Mouse (Mus musculus) heart, postnatal 25 days (tissue): ENCODE results near the gene Tmem43. TPM values are rescaled to one million over a fixed set of nuclear protein-coding genes. Genes with fewer than 3 reads are reported as not detected.

Experiments used
- DNase-seq: peaks from one replicate; pipeline ENCODE4 v3.0.0; 2022; ENCODE audit warnings: low spot score
- intact Hi-C: fragments of 180-260 bp; cut with DNase I; formaldehyde crosslinking; loops from one replicate; pipeline ENCODE4 v1.15.1; 2025
- total RNA-seq, 2 experiments: library from RNA; stranded (reverse); gene quantifications; 2 replicates each; pipeline ENCODE4 v1.2.3; 2021

The Tmem43 gene
- total RNA-seq, 2 experiments from 2014 or later: 23.5 to 26.0 TPM

GRCm38 (mm10) chr6:91528265-91528664, 54.8 kb downstream of the Tmem43 start:
- intact Hi-C loops: loop anchor here (5.0 kb wide), 1 partner anchor 159 kb away; no protein-coding TSS in a partner anchor
- peak; percentile 38 for DNase-seq

- no peak for DNase-seq
- intact Hi-C loops: no loop called here
Measured at GRCm38 (mm10) chr6:91530673-91531072, 57.2 kb downstream of the Tmem43 start.

GRCm38 (mm10) chr6:91531276-91531675, 57.8 kb downstream of the Tmem43 start:
- no peak for DNase-seq

GRCm38 (mm10) chr6:91532661-91533060, 59.2 kb downstream of the Tmem43 start:
- DNase-seq: no peak
- intact Hi-C loops: no loop called here

More at GRCm38 (mm10) chr6:91531276-91531675, 57.8 kb downstream of the Tmem43 start:
- intact Hi-C loops: no loop called here

GRCm38 (mm10) chr6:91533359-91533758, 59.9 kb downstream of the Tmem43 start:
- DNase-seq: no peak
- intact Hi-C loops: no loop called here

- no peak for DNase-seq
- intact Hi-C loops: no loop called here
Measured at GRCm38 (mm10) chr6:91533771-91534170, 60.3 kb downstream of the Tmem43 start.

- intact Hi-C loops: no loop called here
- DNase-seq: no peak
Measured at GRCm38 (mm10) chr6:91534268-91534667, 60.8 kb downstream of the Tmem43 start.

DNA sequence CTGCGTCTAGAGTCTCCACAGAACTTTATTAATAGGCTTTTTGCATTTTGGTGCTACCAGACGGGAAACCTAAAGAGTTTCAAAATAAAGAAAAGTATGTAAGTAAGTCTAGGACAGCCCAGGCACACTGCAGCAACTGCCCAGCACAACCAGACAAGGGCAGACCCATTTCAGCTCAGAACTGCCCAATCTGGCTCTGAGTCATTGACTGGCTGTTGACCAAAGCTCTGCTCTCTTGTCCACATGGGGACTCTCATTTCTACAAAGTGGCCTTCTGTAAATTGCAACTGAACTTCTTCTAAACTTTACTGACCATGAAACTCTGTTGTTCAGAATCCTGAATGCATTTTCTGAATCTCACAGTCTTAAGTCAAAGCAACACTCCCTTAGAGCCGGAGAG, 61.7 kb downstream of the Tmem43 start:
- no peak for DNase-seq
- intact Hi-C loops: no loop called here

DNA sequence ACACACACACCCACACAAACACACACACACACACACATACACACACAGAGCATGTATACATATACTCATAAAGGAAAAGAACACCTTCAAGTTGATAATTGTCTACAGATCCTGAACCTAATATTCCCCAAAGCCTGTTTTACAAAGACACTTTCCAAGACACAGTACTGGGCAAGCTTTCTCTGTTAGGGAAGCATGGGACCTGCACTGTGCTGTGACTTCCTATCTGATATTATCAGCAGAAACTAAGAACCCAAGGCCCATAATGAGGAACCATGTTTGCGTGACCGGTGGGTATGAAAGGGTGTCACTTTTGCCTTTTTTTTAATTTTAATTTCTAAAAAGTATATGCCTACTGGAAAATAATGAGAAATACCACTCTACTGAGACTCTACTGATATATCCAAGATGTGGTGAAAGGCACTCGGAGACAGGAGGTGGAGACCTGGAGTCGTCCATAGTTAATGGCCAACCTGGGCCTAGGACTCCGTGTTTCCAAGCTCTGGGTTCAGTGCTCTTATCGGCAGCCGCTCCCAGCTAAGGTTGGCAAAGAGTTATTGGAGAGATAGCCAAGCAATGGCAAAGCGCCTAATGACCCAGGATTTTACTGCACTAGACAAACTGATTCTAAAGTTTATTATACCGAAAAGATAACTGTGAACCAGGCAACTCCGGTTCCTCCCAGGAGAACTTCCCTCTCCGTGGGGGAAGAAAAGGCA, 62.7 kb downstream of the Tmem43 start:
- no peak for DNase-seq
- intact Hi-C loops: no loop called here

Other genes starting within 250 kb of the Tmem43 start
- gene Wnt7a, start 62.3 kb upstream of the Tmem43 start, total RNA-seq: not detected
- 10 to 100 TPM; 15.3 to 15.7 TPM for gene Chchd4, start 157 bp upstream of the Tmem43 start, total RNA-seq
- 10 to 100 TPM in 1 of 2 experiments, 1 to 10 TPM in 1; 8.4 to 10.1 TPM for gene Xpc, start 42.2 kb downstream of the Tmem43 start, total RNA-seq
- 10 to 100 TPM; 57.9 to 64.0 TPM for gene Lsm3, start 42.2 kb downstream of the Tmem43 start, total RNA-seq
- gene Slc6a6, start 210.3 kb downstream of the Tmem43 start, total RNA-seq: 100 to 1,000 TPM in 1 of 2 experiments, 10 to 100 TPM in 1; 85.0 to 102 TPM